Mouse (Mus musculus): ENCODE data around the gene Smyd1.

Smyd1 gene

GRCm38 (mm10) chr6:71203674-71204073, 118.4 kb downstream of the Smyd1 start:
- DNase-seq (ENCODE audit: low spot score): no peak

- no peak for DNase-seq (ENCODE audit: low spot score)
Observed at GRCm38 (mm10) chr6:71201925-71202324, 120.1 kb downstream of the Smyd1 start.

GRCm38 (mm10) chr6:71199612-71200011, 122.4 kb downstream of the Smyd1 start, which contains the start of gene Fabp1:
Gene Fabp1, plus strand, starts transcription at chr6:71199827.
- DNase-seq (ENCODE audit: low spot score): no peak

GRCm38 (mm10) chr6:71197636-71198535, 124.1 kb downstream of the Smyd1 start:
- DNase-seq (ENCODE audit: low spot score): no peak

- DNase-seq (ENCODE audit: low spot score): no peak
Observed at GRCm38 (mm10) chr6:71196107-71196506, 125.9 kb downstream of the Smyd1 start.

GRCm38 (mm10) chr6:71193151-71193740, 128.8 kb downstream of the Smyd1 start:
- DNase-seq (ENCODE audit: low spot score): no peak

- no peak for DNase-seq (ENCODE audit: low spot score)
Observed at GRCm38 (mm10) chr6:71190501-71190900, 131.5 kb downstream of the Smyd1 start.

- DNase-seq (ENCODE audit: low spot score): peak; percentile 17
Observed at GRCm38 (mm10) chr6:71189578-71189977, 132.5 kb downstream of the Smyd1 start.

GRCm38 (mm10) chr6:71184941-71185604, 137.0 kb downstream of the Smyd1 start:
- DNase-seq (ENCODE audit: low spot score): no peak

- no peak for DNase-seq (ENCODE audit: low spot score)
Observed at GRCm38 (mm10) chr6:71180596-71180995, 141.4 kb downstream of the Smyd1 start.

GRCm38 (mm10) chr6:71172812-71173580, 149.0 kb downstream of the Smyd1 start:
- DNase-seq (ENCODE audit: low spot score): no peak

- DNase-seq (ENCODE audit: low spot score): peak; percentile 72
Observed at GRCm38 (mm10) chr6:71166551-71167169, 155.4 kb downstream of the Smyd1 start.

GRCm38 (mm10) chr6:71164394-71164793, 157.6 kb downstream of the Smyd1 start:
- peak; percentile 24 for DNase-seq (ENCODE audit: low spot score)

Measured in embryo, embryonic 10 days (tissue).